Mouse (Mus musculus): ENCODE measurements around the gene Kitl.

Kitl gene

DNA sequence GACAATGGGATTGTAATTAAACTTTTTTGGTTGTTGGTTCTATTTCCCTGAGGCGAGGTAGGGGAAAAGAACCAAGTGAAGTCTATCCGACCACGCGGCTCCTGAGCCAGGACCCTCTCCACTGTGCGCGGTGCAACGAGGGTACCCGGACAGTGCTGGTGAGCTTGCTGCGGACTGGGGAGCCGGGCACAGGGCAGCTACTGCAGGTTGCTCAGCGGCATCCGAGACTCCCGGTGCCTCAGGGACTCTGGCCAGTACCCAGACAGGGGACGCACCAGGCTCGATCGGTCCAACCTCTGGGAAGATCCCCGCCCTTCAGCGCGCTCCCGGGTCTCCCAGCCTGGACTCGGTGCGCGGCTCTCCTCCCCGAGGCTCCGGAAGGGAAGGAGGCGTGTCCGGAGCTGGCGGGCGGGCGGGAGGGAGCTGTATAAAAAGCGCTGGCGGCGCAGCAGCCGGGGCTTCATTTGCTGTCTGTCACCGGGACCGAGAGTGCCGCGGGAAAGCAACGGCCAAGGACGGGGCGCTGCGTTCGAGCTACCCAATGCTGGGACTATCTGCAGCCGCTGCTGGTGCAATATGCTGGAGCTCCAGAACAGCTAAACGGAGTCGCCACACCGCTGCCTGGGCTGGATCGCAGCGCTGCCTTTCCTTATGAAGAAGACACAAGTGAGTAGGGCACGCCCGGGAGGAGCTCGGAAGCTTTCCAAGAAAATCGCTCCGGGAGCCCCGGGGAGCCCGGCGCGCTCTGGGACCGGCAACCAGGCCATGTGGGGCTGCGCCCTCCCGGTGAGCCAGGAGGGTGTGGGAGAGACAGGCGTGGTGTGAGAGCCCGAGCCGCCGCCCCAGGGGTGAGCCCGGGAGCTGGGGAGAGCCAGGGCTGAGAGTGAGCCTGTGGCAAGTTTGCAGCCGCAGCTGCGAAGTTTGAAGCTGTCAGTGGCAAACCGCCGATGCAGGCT lies at the start of gene Kitl:
TSS of gene Kitl (plus strand) at position 261 of the 956 bp plus-strand sequence.
- in situ Hi-C loops (cut with MboI): no loop called here

DNA sequence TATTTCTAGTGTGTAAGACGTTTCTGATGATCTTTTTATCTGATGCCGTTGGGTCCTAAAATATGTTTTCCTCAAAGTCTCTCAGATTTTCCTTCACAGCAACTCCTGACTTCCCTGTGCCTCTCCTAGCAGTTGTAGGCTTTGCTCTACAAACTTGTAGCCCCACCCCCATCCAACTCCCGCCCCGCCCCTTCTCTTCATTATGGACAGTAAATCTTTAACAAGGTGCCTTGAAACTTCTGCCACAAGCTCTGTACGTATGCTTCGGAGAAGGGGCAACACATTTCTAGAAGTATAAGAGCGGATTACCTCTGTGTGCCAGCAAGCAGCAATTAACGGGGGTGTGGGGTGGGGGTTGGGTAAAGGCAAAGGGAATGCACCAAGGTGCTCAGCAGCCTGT lies 42.6 kb upstream of the Kitl start:
- in situ Hi-C loops (cut with MboI): no loop called here

GRCm38 (mm10) chr10:99980096-99980495 lies 35.3 kb upstream of the Kitl start:
- in situ Hi-C loops (cut with MboI): no loop called here

DNA sequence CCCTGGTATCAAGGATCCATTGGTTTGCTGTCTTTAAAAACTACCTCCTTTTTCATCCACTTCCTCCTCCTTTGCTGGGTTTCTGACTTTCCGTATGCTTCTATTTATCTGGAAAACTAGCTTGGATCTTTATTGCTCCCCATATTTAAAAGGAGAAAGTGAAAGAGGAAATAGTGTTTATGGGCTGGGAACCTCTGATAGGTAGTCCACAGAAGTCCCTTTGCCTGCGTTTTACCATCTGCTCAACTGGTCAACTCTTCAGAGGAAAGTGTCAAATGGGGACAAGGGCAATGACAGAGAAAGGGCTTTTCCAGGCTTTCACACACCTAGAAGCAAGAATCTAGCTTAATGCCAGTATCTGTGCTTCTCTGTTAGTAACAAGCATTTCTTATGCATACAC lies 34.5 kb upstream of the Kitl start:
- in situ Hi-C loops (cut with MboI): no loop called here

- in situ Hi-C loops (cut with MboI): no loop called here
These were observed 33.5 kb upstream of the Kitl start for GRCm38 (mm10) chr10:99981887-99982286.

- in situ Hi-C loops (cut with MboI): no loop called here
These were observed 28.7 kb upstream of the Kitl start for GRCm38 (mm10) chr10:99986745-99987144.

GRCm38 (mm10) chr10:99989758-99990157 lies 25.7 kb upstream of the Kitl start:
- in situ Hi-C loops (cut with MboI): no loop called here

DNA sequence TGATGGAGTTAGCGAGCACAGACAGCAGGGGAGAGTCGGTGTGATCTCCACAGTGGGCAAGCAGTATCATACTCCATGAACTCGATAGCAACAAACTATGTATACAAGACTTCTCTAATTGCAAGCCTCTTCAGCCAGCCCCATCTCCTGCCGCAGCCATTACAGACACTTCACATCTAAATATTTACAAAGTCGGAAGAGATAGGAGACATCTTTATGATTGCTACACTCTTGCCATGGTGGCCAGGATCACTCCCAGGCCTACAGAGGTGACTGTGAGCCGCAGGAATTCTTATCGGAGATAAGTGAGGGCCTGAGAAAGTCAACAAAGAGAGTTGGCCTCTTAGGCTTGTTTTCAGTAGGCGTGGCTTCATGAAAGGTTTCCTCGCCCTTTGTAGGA lies 23.3 kb upstream of the Kitl start:
- in situ Hi-C loops (cut with MboI): no loop called here

GRCm38 (mm10) chr10:100001452-100001851 lies 14.0 kb upstream of the Kitl start:
- in situ Hi-C loops (cut with MboI): no loop called here

GRCm38 (mm10) chr10:100003797-100004196 lies 11.6 kb upstream of the Kitl start:
- in situ Hi-C loops (cut with MboI): no loop called here

DNA sequence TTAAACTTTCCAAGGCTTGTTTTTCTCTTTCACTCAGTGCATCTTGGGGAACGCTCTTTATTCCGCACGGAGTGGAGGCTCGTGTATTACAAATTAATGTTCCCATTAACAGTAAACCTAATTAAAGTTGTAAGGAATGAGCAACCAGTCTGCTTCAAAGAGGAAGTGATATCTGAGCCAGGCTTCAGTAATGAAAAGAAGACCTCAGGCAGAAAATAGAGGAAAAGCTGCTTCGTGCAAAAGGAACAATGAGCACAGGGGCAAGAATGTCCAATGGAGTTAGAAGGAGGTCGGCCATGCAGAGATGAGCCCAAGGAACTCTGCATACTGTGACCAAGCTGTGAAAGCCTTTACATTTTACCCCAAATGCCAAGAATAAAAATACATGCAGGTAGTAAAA lies 5.7 kb upstream of the Kitl start:
- in situ Hi-C loops (cut with MboI): no loop called here

- in situ Hi-C loops (cut with MboI): no loop called here
These were observed 5.1 kb upstream of the Kitl start for GRCm38 (mm10) chr10:100010291-100010690.

DNA sequence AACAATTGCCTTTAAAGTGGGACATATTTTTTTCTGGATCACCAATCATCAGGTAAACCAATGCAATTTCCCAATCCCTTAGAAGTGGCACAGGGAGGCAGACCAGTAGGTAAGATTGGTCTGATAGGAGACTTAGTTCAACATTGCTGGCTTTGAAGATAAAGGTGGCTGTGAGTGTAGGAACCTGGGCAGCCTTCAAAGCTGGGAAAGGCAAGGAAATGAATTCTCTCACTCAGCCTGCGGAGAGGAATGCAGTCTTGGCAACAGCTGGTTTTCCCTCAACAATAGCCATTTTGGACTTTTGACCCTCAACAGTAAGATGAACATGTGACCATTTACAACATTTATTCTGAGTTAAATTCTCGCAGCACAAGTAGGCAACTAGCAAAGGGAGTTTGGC lies 1.3 kb upstream of the Kitl start:
- in situ Hi-C loops (cut with MboI): no loop called here

DNA sequence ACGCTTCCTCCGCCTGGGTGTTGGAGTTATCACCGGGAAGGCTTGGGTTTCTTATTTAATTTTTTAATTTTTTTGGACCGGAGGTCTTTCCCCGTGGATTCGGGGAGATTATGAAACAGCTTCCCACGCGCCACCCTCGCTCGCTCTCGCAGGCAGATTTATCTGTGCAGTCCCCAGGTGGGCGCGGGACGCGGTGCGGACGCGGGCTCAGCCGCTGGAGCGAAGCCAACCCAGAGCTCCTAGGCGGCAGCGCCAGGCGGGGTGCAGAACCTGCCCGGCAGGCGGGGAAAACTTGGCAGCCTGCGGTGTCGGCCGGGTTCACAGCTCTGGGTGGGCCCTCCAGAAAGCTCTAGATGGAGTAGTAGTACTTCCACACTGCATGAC lies 888 bp downstream of the Kitl start:
- in situ Hi-C loops (cut with MboI): no loop called here

GRCm38 (mm10) chr10:100016941-100017770 lies 1.7 kb downstream of the Kitl start:
- in situ Hi-C loops (cut with MboI): no loop called here

DNA sequence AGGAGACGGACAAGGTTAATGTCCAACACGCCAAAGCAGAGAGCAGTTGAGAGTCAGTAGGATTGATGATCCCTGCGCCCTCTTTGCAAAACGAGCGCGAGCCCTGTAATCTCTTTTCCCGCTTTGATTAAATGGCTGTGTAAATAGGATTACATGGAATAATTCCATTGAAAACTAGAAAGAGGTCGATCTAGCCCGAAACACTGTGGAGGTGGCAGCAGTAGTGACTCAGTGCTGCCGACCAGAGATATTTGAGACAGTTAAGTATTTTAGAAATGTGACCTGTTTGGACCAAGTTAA lies 2.3 kb downstream of the Kitl start:
- in situ Hi-C loops (cut with MboI): no loop called here

DNA sequence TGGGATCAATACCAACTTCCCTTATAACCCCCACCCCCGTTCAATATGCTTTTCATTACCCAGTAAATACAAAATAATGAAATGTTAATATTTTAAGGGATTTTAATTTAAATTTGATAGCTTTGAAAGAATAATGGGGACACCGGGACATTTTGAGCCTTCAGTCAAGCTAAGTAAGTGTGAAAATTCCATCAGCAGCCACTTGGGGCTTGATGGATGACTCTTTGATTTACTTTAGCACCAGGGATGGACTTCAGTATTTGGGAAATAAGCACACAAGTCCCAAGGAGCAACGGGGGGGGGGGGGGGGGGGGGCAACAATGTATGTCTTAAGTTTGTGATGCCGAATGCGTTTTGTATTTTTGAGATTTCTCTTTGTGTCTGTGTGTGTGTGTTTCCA lies 3.1 kb downstream of the Kitl start:
- in situ Hi-C loops (cut with MboI): no loop called here

DNA sequence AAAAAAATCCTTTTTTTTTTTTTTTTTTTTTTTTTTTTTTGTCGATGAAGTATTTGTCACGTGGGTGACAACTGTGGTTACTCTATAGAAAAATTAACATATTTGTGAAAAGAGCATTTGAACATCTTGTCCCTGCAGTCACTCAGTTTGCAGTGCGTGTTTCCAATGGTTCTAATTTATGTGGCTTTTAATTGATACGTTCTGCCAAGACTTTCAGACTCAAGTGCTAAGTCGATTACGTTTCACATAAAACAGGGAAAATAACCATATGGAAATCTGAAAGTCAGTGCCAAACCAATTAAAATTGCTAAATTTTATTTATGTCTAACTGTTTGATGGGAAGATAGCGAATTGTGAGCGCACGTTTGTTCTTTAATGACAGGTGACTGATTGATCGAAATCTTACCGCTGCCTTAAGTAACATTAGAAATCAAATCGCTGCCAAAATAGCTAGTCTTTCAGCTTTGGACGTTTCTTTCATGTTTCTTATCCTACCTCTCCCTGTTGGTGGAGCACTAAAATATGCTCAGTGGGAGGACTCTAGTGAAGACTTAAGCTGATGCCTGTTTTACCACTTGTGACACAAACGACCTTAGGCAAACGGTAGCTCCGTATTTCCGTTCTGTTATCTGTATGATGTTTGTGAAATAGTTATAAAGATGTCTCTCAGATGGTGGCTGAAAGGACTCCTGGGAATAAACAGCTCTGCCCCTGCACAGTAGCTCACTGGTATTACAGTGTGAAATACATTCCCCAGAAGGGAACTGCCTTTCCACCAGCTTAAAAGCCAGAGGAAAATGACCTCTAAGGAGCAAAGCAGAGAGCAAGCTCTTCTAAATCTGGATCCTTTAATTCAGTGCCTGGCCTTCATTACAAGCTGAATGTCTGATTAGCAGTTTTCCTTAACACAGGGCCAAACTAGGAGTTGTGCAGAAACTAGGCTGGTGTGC lies 4.1 kb downstream of the Kitl start:
- in situ Hi-C loops (cut with MboI): no loop called here

- in situ Hi-C loops (cut with MboI): no loop called here
These were observed 6.8 kb downstream of the Kitl start for GRCm38 (mm10) chr10:100022090-100022834.

DNA sequence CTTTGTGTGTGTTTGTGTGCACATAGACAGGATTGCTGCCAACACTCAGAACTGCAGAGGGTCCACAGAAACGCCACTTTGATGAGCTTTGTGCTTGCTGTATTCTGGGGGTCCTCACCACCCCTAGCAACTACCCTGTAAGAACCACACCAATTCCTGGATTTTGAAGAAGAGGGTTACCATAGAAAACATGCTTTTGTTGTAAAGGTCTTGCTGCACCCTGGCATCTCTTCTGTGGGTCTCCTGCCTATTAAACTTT lies 7.3 kb downstream of the Kitl start:
- in situ Hi-C loops (cut with MboI): no loop called here

DNA sequence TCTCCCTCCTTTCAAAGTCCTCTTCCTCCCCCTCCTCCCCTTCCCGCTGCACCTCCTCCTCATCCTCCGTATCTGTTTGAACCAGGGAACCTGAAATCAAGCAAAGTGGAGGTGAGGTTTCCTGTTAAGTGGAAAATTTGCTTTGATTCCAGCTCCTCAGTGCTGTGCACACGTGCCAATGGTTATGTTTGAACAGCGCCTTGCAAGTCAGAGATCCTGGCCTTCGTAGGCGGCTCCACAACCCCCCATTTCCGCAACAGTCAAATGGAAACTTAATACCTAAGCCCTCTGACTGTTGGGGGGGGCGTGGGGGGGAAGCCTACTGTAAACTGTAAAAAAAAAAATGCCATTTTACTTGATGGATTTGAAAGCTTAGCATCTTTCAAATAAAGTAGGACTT lies 10.2 kb downstream of the Kitl start:
- in situ Hi-C loops (cut with MboI): no loop called here

DNA sequence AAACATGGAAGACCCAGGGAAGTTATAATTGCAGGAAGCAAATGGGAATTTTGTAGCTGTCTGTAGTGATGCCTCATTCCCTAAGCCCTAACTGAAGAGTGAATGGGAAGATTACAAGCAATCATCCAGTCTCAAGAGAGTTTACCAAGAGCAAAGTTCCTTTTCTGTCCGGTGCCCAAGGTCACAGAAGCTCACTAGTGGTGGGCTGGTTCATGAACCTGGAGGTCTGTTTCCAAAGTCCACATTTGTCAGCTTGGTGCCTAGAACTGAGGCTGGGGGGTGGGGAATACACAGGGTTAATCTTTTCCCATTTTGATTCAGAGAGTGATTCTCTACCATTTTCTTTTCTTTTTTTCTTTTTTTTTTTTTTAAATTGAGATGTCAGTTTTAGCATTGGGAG lies 11.3 kb downstream of the Kitl start:
- in situ Hi-C loops (cut with MboI): no loop called here

All from mature B cell (primary cell).